Mouse (Mus musculus): ENCODE results near the gene Map4k2. TPM values are rescaled to one million over a fixed set of nuclear protein-coding genes. Genes with fewer than 3 reads are reported as not detected.

Map4k2 gene
- polyA plus RNA-seq, 1 experiment from 2014 or later: 15.0 TPM

Small RNAs within 50 kb of the gene (microRNA-seq; reads per million reads assigned to microRNA genes)
- gene Mir6989: not detected

Other genes starting within 250 kb of the Map4k2 start
- 0.26 and 0.39 TPM in 2 replicates for gene AC131692.1, start 246.7 kb upstream of the Map4k2 start, polyA plus RNA-seq (2016; fragmentation: Nextera tagmentation; extraction: Ambion mirVana)
- 0.52 and 0.59 TPM in 2 replicates for gene Naaladl1, start 235.4 kb upstream of the Map4k2 start, polyA plus RNA-seq (2016; fragmentation: Nextera tagmentation; extraction: Ambion mirVana)
- gene Sac3d1, start 222.5 kb upstream of the Map4k2 start, polyA plus RNA-seq (2016; fragmentation: Nextera tagmentation; extraction: Ambion mirVana): 42.3 and 57.9 TPM in 2 replicates
- gene Snx15, start 212.8 kb upstream of the Map4k2 start, polyA plus RNA-seq (2016; fragmentation: Nextera tagmentation; extraction: Ambion mirVana): 22.4 and 25.8 TPM in 2 replicates
- gene Batf2, start 200.2 kb upstream of the Map4k2 start, polyA plus RNA-seq (2016; fragmentation: Nextera tagmentation; extraction: Ambion mirVana): not detected in 2 replicates
- 91.2 and 105 TPM in 2 replicates for gene Arl2, start 199.6 kb upstream of the Map4k2 start, polyA plus RNA-seq (2016; fragmentation: Nextera tagmentation; extraction: Ambion mirVana)
- not detected in 2 replicates for gene Majin, start 156.7 kb upstream of the Map4k2 start, polyA plus RNA-seq (2016; fragmentation: Nextera tagmentation; extraction: Ambion mirVana)
- gene Gpha2, start 114.8 kb upstream of the Map4k2 start, polyA plus RNA-seq (2016; fragmentation: Nextera tagmentation; extraction: Ambion mirVana): 0.24 TPM in 1 of 2 replicates, not detected in the other
- gene Ppp2r5b, start 105.3 kb upstream of the Map4k2 start, polyA plus RNA-seq (2016; fragmentation: Nextera tagmentation; extraction: Ambion mirVana): 21.2 and 25.7 TPM in 2 replicates
- gene Atg2a, start 99.5 kb upstream of the Map4k2 start, polyA plus RNA-seq (2016; fragmentation: Nextera tagmentation; extraction: Ambion mirVana): 10.8 and 11.6 TPM in 2 replicates
- 89.6 and 101 TPM in 2 replicates for gene Ehd1, start 64.4 kb upstream of the Map4k2 start, polyA plus RNA-seq (2016; fragmentation: Nextera tagmentation; extraction: Ambion mirVana)
- 0.33 and 0.38 TPM in 2 replicates for gene Cdc42bpg, start 34.7 kb upstream of the Map4k2 start, polyA plus RNA-seq (2016; fragmentation: Nextera tagmentation; extraction: Ambion mirVana)
- 67.2 and 80.8 TPM in 2 replicates for gene Men1, start 6.2 kb upstream of the Map4k2 start, polyA plus RNA-seq (2016; fragmentation: Nextera tagmentation; extraction: Ambion mirVana)
- gene Sf1, start 22.6 kb downstream of the Map4k2 start, polyA plus RNA-seq (2016; fragmentation: Nextera tagmentation; extraction: Ambion mirVana): 129 and 146 TPM in 2 replicates
- gene Pygm, start 43.3 kb downstream of the Map4k2 start, polyA plus RNA-seq (2016; fragmentation: Nextera tagmentation; extraction: Ambion mirVana): 103 and 214 TPM in 2 replicates
- gene Rasgrp2, start 58.2 kb downstream of the Map4k2 start, polyA plus RNA-seq (2016; fragmentation: Nextera tagmentation; extraction: Ambion mirVana): 59.9 and 61.6 TPM in 2 replicates
- 0.10 and 1.1 TPM in 2 replicates for gene Nrxn2, start 77.6 kb downstream of the Map4k2 start, polyA plus RNA-seq (2016; fragmentation: Nextera tagmentation; extraction: Ambion mirVana)
- not detected in 2 replicates for gene Slc22a12, start 201.9 kb downstream of the Map4k2 start, polyA plus RNA-seq (2016; fragmentation: Nextera tagmentation; extraction: Ambion mirVana)